Mouse (Mus musculus): Measurements from ENCODE around the gene Slc16a12. TPM values are rescaled to one million over a fixed set of nuclear protein-coding genes. Genes with fewer than 3 reads are reported as not detected.
A peak's percentile ranks its signal among the peaks of the same experiment; 100 is the strongest.

Slc16a12 gene
- polyA plus RNA-seq, 1 experiment from 2014 or later, result 13.4 TPM

DNA sequence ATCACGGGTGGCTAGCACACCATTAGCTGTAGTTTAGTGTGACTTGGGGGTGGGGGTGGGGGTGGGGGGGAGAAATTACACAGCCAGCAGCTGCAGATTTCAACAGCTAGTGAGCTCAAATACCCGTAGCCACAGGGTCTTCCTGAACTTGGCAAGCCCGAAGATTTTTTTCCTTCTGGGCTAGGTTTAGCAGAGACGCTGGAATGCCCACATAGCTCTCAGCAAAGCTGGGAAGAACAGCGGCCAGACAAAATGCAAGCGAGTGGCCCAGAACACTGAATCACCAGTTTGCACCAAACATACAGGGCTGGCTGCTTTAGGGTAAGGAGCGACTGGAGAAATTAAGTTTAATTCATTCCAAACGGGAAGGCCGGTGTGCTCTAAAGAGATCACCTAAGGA lies 888 bp downstream of the Slc16a12 start:
- Histone ChIP-seq H3K4me3 (ENCODE audit: low read depth, low read length) (peak overlapping the region; percentile 65), H3K9ac (peak overlapping the region; percentile 82), H3K4me2 (peak overlapping the region; percentile 87), H3K36me3 (ENCODE audit: insufficient read depth) (no peaks in the 10 kb centered on the region), H3K27ac (ENCODE audit: low read depth) (peak overlapping the region; percentile 92), H3K4me1 (ENCODE audit: insufficient read depth) (peaks cover 4% of the 10 kb centered on the region; the same call in 1 of the 2 replicates), H3K27me3 (ENCODE audit: insufficient read depth, low read length) (peaks cover 4% of the 10 kb centered on the region), H3K9me3 (ENCODE audit: low read depth, low read length) (no peaks in the 10 kb centered on the region)
- TF ChIP-seq CTCF (IDR thresholded peaks at IDR 0.05; ENCODE audit: low read depth), result no peak
- DNase-seq (peak; percentile 49), ATAC-seq (ENCODE audit: insufficient read depth) (0 out of 2 replicates have a peak, but pooled peaks have one; percentile 7)
- 6% methylated on average over 9 of the region's 9 CpGs for WGBS

DNA sequence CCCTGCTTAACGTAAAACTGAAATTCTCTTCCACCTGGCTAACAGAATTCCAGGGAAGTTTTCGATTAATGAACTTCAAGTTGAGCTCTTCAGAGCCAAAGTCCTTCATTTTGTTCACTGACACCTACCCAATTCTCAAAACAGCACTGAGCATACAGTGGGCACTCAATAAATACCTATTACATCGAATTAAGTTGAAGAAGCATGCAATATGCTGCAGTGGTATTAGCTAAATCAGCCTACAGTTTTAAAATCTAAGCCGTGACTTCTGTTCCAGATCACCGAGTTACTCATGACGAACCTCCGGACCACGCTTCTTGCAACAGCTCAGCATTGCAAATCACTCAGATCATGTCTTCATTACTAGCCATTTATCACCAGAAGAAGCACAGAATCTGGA lies 2.1 kb downstream of the Slc16a12 start:
- ATAC-seq (ENCODE audit: insufficient read depth) (no peak), DNase-seq (no peak)
- Histone ChIP-seq H3K4me1 (ENCODE audit: insufficient read depth) (no peaks in the 10 kb centered on the region), H3K4me3 (ENCODE audit: low read depth, low read length) (peak overlapping the region; percentile 65), H3K27me3 (ENCODE audit: insufficient read depth, low read length) (peaks cover 4% of the 10 kb centered on the region), H3K9me3 (ENCODE audit: low read depth, low read length) (no peaks in the 10 kb centered on the region), H3K4me2 (peak overlapping the region; percentile 87), H3K9ac (peak overlapping the region; percentile 16), H3K27ac (ENCODE audit: low read depth) (peak overlapping the region; percentile 36; the same call in 1 of the 2 replicates), H3K36me3 (ENCODE audit: insufficient read depth) (no peaks in the 10 kb centered on the region)
- 62% methylated on average over 8 of the region's 8 CpGs for WGBS
- TF ChIP-seq CTCF (IDR thresholded peaks at IDR 0.05; ENCODE audit: low read depth), result no peak

DNA sequence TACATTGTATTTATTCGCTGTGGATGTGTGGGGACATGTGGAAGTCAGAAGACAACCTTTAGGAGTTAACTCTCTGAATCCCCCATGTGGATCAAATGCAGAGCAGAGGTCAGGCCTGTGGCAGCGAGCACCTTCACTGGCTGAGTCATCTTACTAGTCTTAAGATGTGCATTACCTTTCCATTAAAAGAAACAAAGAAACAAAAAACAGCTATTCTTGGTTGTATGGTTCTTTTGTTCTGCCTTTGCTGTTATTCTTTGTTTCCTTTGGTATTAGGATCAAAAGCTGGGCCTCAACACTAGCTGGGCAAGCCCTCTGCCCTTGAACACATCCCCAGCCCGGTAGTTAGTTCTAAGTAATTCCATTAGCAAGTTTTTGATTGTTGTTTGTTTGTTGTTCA lies 9.2 kb downstream of the Slc16a12 start:
- Histone ChIP-seq H3K36me3 (ENCODE audit: insufficient read depth) (no peaks in the 10 kb centered on the region), H3K27me3 (ENCODE audit: insufficient read depth, low read length) (no peaks in the 10 kb centered on the region), H3K27ac (ENCODE audit: low read depth) (no peak overlapping the region), H3K4me1 (ENCODE audit: insufficient read depth) (no peaks in the 10 kb centered on the region), H3K9ac (no peak overlapping the region), H3K4me3 (ENCODE audit: low read depth, low read length) (no peak overlapping the region), H3K9me3 (ENCODE audit: low read depth, low read length) (no peaks in the 10 kb centered on the region), H3K4me2 (no peak overlapping the region)
- ATAC-seq (ENCODE audit: insufficient read depth) (no peak), DNase-seq (no peak)
- TF ChIP-seq CTCF (IDR thresholded peaks at IDR 0.05; ENCODE audit: low read depth), result no peak
- WGBS, result 78% methylated on average over 3 of the region's 3 CpGs

DNA sequence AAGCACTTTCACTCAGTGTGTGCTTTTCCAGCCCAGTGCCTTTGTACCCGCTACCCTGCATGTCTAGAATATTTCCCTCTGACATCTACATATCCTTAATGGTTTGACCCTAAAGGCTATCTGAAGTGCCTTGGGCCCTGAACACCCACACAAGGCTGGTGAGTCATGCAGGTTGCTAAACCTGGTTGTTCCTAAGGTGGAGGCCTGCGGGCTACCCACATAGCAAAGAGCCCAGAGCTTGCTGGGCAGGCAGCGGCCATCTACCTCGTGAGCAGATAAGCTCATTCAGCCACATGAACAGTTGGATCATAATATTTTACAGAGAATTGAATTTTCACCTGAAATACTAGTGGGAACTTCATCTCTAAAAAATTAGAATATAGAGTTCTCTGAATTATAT lies 11.2 kb downstream of the Slc16a12 start:
- Histone ChIP-seq H3K27ac (ENCODE audit: low read depth) (no peak overlapping the region), H3K36me3 (ENCODE audit: insufficient read depth) (no peaks in the 10 kb centered on the region), H3K4me2 (no peak overlapping the region), H3K4me3 (ENCODE audit: low read depth, low read length) (no peak overlapping the region), H3K9ac (no peak overlapping the region), H3K9me3 (ENCODE audit: low read depth, low read length) (no peaks in the 10 kb centered on the region), H3K27me3 (ENCODE audit: insufficient read depth, low read length) (no peaks in the 10 kb centered on the region), H3K4me1 (ENCODE audit: insufficient read depth) (no peaks in the 10 kb centered on the region)
- no peak for DNase-seq
- 61% methylated on average over 4 of the region's 4 CpGs for WGBS
- no peak for TF ChIP-seq CTCF (IDR thresholded peaks at IDR 0.05; ENCODE audit: low read depth)
- no peak for ATAC-seq (ENCODE audit: insufficient read depth)

DNA sequence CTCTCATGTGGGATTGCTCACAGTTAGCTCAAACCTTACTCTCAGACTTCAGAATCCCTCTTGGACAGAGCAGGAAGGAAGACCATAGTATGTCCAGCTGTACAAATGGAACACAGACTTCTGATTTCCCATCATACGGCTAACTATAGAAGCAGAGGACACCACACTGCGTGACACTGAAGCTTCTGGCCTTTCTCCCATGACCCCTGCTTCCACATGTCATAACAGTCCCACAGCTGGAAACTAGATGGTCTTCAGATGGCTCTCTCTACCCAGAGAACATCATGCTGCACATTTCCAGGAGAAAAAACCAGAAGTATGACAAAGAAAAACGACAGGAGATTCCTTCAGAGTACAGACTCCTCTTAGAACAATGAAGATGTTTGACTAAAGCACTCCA lies 14.1 kb downstream of the Slc16a12 start:
- no peaks in the 10 kb centered on the region for H3K9me3 ChIP-seq (ENCODE audit: low read depth, low read length)
- no peak overlapping the region for H3K9ac ChIP-seq
- H3K27me3 ChIP-seq (ENCODE audit: insufficient read depth, low read length), result no peaks in the 10 kb centered on the region
- no peak for TF ChIP-seq CTCF (IDR thresholded peaks at IDR 0.05; ENCODE audit: low read depth)
- WGBS, result 56% methylated on average over 3 of the region's 3 CpGs
- ATAC-seq (ENCODE audit: insufficient read depth), result no peak
- H3K36me3 ChIP-seq (ENCODE audit: insufficient read depth), result no peaks in the 10 kb centered on the region
- H3K4me1 ChIP-seq (ENCODE audit: insufficient read depth), result no peaks in the 10 kb centered on the region; the same call in 1 of the 2 replicates
- H3K27ac ChIP-seq (ENCODE audit: low read depth), result no peak overlapping the region
- DNase-seq, result no peak
- H3K4me2 ChIP-seq, result no peak overlapping the region
- no peak overlapping the region for H3K4me3 ChIP-seq (ENCODE audit: low read depth, low read length)

DNA sequence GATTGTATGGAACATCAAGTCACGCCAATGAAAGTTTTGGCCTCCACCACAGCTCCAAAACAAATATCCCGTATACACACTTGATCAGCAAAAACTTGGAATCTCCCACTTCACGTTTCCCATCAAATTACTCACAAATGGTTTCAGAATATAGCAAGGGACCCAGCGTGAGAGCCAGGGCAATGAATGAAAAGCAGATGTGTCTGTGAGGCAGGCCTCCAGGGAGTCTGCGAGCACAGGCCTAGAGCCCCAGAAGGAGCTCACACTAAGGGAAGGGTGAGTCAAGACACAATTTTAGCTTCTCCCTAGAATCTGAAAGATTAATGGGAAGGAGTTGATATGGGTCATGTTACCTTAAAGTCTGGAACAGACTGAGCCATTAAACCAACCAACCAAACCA lies 15.7 kb downstream of the Slc16a12 start:
- Histone ChIP-seq H3K36me3 (ENCODE audit: insufficient read depth) (no peaks in the 10 kb centered on the region), H3K4me2 (no peak overlapping the region), H3K4me1 (ENCODE audit: insufficient read depth) (no peaks in the 10 kb centered on the region; the same call in 1 of the 2 replicates), H3K9ac (no peak overlapping the region), H3K27me3 (ENCODE audit: insufficient read depth, low read length) (no peaks in the 10 kb centered on the region), H3K4me3 (ENCODE audit: low read depth, low read length) (no peak overlapping the region), H3K27ac (ENCODE audit: low read depth) (no peak overlapping the region), H3K9me3 (ENCODE audit: low read depth, low read length) (0 out of 2 replicates have a peak, but pooled peaks cover 4% of the 10 kb centered on the region)
- ATAC-seq (ENCODE audit: insufficient read depth), result no peak
- WGBS, result 71% methylated on average over 5 of the region's 5 CpGs
- TF ChIP-seq CTCF (IDR thresholded peaks at IDR 0.05; ENCODE audit: low read depth), result no peak
- DNase-seq, result no peak

DNA sequence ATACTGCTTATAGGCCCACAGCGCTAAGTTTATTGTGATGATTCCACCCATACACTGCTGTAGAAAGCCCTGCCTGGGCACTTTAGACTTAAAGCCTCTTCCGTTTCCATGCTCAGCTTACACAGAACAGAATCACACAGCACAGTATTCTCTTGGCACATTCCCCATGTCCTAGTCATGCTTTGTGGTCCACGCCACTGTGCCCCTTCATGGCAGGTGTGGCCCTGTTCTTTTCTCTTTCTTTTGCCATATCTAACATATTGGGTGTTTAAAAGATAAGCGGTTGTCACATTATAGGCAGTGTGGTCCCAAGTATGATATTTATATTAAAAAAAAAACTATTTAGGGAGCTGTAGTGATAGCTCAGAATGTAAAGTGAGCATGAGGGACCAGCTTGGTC lies 16.5 kb downstream of the Slc16a12 start:
- Histone ChIP-seq H3K4me3 (ENCODE audit: low read depth, low read length) (no peak overlapping the region), H3K4me2 (no peak overlapping the region), H3K9me3 (ENCODE audit: low read depth, low read length) (0 out of 2 replicates have a peak, but pooled peaks cover 4% of the 10 kb centered on the region), H3K36me3 (ENCODE audit: insufficient read depth) (no peaks in the 10 kb centered on the region), H3K9ac (no peak overlapping the region), H3K4me1 (ENCODE audit: insufficient read depth) (no peaks in the 10 kb centered on the region; the same call in 1 of the 2 replicates), H3K27me3 (ENCODE audit: insufficient read depth, low read length) (no peaks in the 10 kb centered on the region), H3K27ac (ENCODE audit: low read depth) (no peak overlapping the region)
- TF ChIP-seq CTCF (IDR thresholded peaks at IDR 0.05; ENCODE audit: low read depth), result no peak
- ATAC-seq (ENCODE audit: insufficient read depth), result no peak
- 82% methylated on average over 4 of the region's 4 CpGs for WGBS
- no peak for DNase-seq
